26 mouse cellular contexts compared by ENCODE assay signal in genomic region chrX:57215495-57215894, GRCm38 (mm10). TPM values are rescaled to one million over a fixed set of nuclear protein-coding genes. Genes with fewer than 3 reads are reported as not detected.
DNase-seq lines count a peak whose midpoint lies in the region; ATAC-seq and TF ChIP-seq lines count a peak whose summit lies in the region.
"Had no signal": no experiment of that assay in that cellular context is flagged by ENCODE, and none has a peak within 500 bp of the region (broad histone marks: within the 10 kb centered on the region; RNA-seq: fewer than 3 reads in every experiment).

No protein-coding gene starts in this region.

- no peak overlapping the region for H3K27ac ChIP-seq in kidney, adult 2 months (ENCODE audit: insufficient read depth, low read depth, low read length)
- H3K27ac ChIP-seq in kidney, embryonic 16.5 days (ENCODE audit: low read length): no peak overlapping the region
- H3K27ac ChIP-seq in liver, adult 2 months (replicated peaks; ENCODE audit: insufficient read depth, low read depth, low read length): no peak overlapping the region
- H3K27ac ChIP-seq in liver, embryonic 11.5 days (ENCODE audit: low read depth, low read length): no peak overlapping the region
- no peak overlapping the region for H3K27ac ChIP-seq in stomach, postnatal 0 days (replicated peaks)

- no peaks in the 10 kb centered on the region for H3K27me3 ChIP-seq in kidney, adult 2 months (replicated peaks; ENCODE audit: control insufficient read depth, insufficient read depth, low read length)
- no peaks in the 10 kb centered on the region for H3K27me3 ChIP-seq in kidney, embryonic 16.5 days (ENCODE audit: insufficient read depth, low read length)
- no peaks in the 10 kb centered on the region for H3K27me3 ChIP-seq in liver, adult 2 months (ENCODE audit: control insufficient read depth, insufficient read depth, low read length)
- no peaks in the 10 kb centered on the region for H3K27me3 ChIP-seq in liver, embryonic 11.5 days (replicated peaks; ENCODE audit: control insufficient read depth, insufficient read depth, low read length)
- no peaks in the 10 kb centered on the region for H3K27me3 ChIP-seq in stomach, postnatal 0 days (ENCODE audit: control insufficient read depth, insufficient read depth, low read length)
- H3K27me3 ChIP-seq: CH12.LX had no signal

- TF ChIP-seq EP300 in stomach, postnatal 0 days (optimal IDR thresholded peaks at IDR 0.05): no peak

- H3K9me3 ChIP-seq in kidney, embryonic 16.5 days (ENCODE audit: low read length): no peaks in the 10 kb centered on the region
- no peaks in the 10 kb centered on the region for H3K9me3 ChIP-seq in liver, embryonic 11.5 days (ENCODE audit: control insufficient read depth, low read length)
- no peaks in the 10 kb centered on the region for H3K9me3 ChIP-seq in stomach, postnatal 0 days (ENCODE audit: control insufficient read depth, low read length)
- H3K9me3 ChIP-seq: G1E had no signal

- H3K79me2 ChIP-seq in liver, adult 2 months (ENCODE audit: control insufficient read depth, insufficient read depth, low read length): no peaks in the 10 kb centered on the region

- 72% methylated on average over 4 of the region's 4 CpGs for WGBS in kidney, adult 2 months
- 92% methylated on average over 4 of the region's 4 CpGs for WGBS in kidney, embryonic 16.5 days
- WGBS in liver, adult 2 months: 31% methylated on average over 4 of the region's 4 CpGs
- WGBS in liver, embryonic 11.5 days: 83% methylated on average over 4 of the region's 4 CpGs
- 75% methylated on average over 4 of the region's 4 CpGs for WGBS in stomach, postnatal 0 days

- H3K4me2 ChIP-seq in kidney, embryonic 16.5 days (replicated peaks; ENCODE audit: low read depth, low read length): no peak overlapping the region
- H3K4me2 ChIP-seq in liver, embryonic 11.5 days: no peak overlapping the region
- H3K4me2 ChIP-seq in stomach, postnatal 0 days (replicated peaks; ENCODE audit: low read depth): no peak overlapping the region

- no peak overlapping the region for H3K4me3 ChIP-seq in kidney, adult 2 months (ENCODE audit: insufficient read depth, low read depth, low read length)
- no peak overlapping the region for H3K4me3 ChIP-seq in kidney, embryonic 16.5 days (ENCODE audit: low read length)
- H3K4me3 ChIP-seq in liver, adult 2 months (ENCODE audit: insufficient read depth, low read depth, low read length): no peak overlapping the region
- H3K4me3 ChIP-seq in liver, embryonic 11.5 days (ENCODE audit: low read depth, low read length): no peak overlapping the region
- H3K4me3 ChIP-seq in stomach, postnatal 0 days (ENCODE audit: low read depth, low read length): no peak overlapping the region

- no peak for ATAC-seq in kidney, embryonic 16.5 days (ENCODE audit: low FRiP score, low TSS enrichment)
- ATAC-seq in liver, embryonic 11.5 days (replicated peaks; ENCODE audit: low FRiP score): no peak
- ATAC-seq in stomach, postnatal 0 days (ENCODE audit: low FRiP score, low TSS enrichment): peak; percentile 76; the same call in 1 of the 2 replicates
- ATAC-seq: Patski had no signal

- no peak for TF ChIP-seq POLR2A in kidney, adult 2 months (IDR thresholded peaks at IDR 0.05; ENCODE audit: low read depth, low read length)
- no peak for TF ChIP-seq POLR2A in liver, adult 2 months (IDR thresholded peaks at IDR 0.05; ENCODE audit: extremely low read depth, insufficient read depth, low read length)

- peak; percentile 4 for DNase-seq in kidney, adult 2 months
- DNase-seq in kidney, adult 9 months: peak; percentile 3
- DNase-seq in kidney, postnatal 36 days: no peak
- peak; percentile 69 for DNase-seq in liver, adult 2 months (ENCODE audit: extremely low read depth, low read depth, low spot score)
- DNase-seq in liver, embryonic 11.5 days (ENCODE audit: low spot score): no peak
- peak; percentile 33 for DNase-seq in stomach, postnatal 0 days (ENCODE audit: low spot score)
- DNase-seq in gastrocnemius, postnatal 25 days: no peak
- DNase-seq: adrenal gland, adult 2 months; adrenal gland, adult 8-10 months; adrenal gland, postnatal 10 days; adrenal gland, postnatal 14 days; adrenal gland, postnatal 25 days; adrenal gland, postnatal 36 days; B cell, adult 2 months; cerebellum, adult 11 months; cerebellum, adult 11-12 months had no signal

- TF ChIP-seq CTCF in kidney, adult 2 months (conservative IDR thresholded peaks at IDR 0.05; ENCODE audit: insufficient read depth, insufficient read length, low read depth, low read length): no peak
- TF ChIP-seq CTCF in liver, adult 2 months (IDR thresholded peaks at IDR 0.05; ENCODE audit: low read depth, low read length): no peak
- TF ChIP-seq CTCF in stomach, postnatal 0 days (IDR thresholded peaks at IDR 0.05; ENCODE audit: low read depth): no peak

- no peaks in the 10 kb centered on the region for H3K4me1 ChIP-seq in kidney, adult 2 months (ENCODE audit: control insufficient read depth, insufficient read depth, low read length)
- no peaks in the 10 kb centered on the region for H3K4me1 ChIP-seq in kidney, embryonic 16.5 days (ENCODE audit: insufficient read depth, low read length)
- H3K4me1 ChIP-seq in liver, adult 2 months (ENCODE audit: control insufficient read depth, insufficient read depth, low read length): peaks cover 3% of the 10 kb centered on the region
- H3K4me1 ChIP-seq in liver, embryonic 11.5 days (replicated peaks; ENCODE audit: control insufficient read depth, insufficient read depth, low read length): no peaks in the 10 kb centered on the region
- H3K4me1 ChIP-seq in stomach, postnatal 0 days (replicated peaks; ENCODE audit: control insufficient read depth, insufficient read depth): no peaks in the 10 kb centered on the region

- no peaks in the 10 kb centered on the region for H3K36me3 ChIP-seq in kidney, adult 2 months (ENCODE audit: control insufficient read depth, insufficient read depth, low read length)
- H3K36me3 ChIP-seq in kidney, embryonic 16.5 days (ENCODE audit: insufficient read depth, low read length): no peaks in the 10 kb centered on the region
- no peaks in the 10 kb centered on the region for H3K36me3 ChIP-seq in liver, adult 2 months (ENCODE audit: control insufficient read depth, insufficient read depth, low read length)
- no peaks in the 10 kb centered on the region for H3K36me3 ChIP-seq in liver, embryonic 11.5 days (ENCODE audit: control insufficient read depth, insufficient read depth, low read length)
- no peaks in the 10 kb centered on the region for H3K36me3 ChIP-seq in stomach, postnatal 0 days (ENCODE audit: control insufficient read depth, insufficient read depth, low read length)
- H3K36me3 ChIP-seq: G1E had no signal

- H3K9ac ChIP-seq in kidney, embryonic 16.5 days (replicated peaks; ENCODE audit: low read length): no peak overlapping the region
- H3K9ac ChIP-seq in liver, adult 2 months (ENCODE audit: low read depth, low read length): no peak overlapping the region
- H3K9ac ChIP-seq in liver, embryonic 11.5 days (ENCODE audit: low read depth, low read length): no peak overlapping the region
- H3K9ac ChIP-seq in stomach, postnatal 0 days (ENCODE audit: low read length): no peak overlapping the region

RNA-seq across cellular contexts. Expression of gene Cd40lg, which starts 3.6 kb away (rescaled TPM):
- polyA plus RNA-seq in kidney, adult 2 months (2012; rRNA removed): 0.12 and 0.28 TPM in 2 replicates
- polyA plus RNA-seq in kidney, embryonic 16.5 days (2015; fragmentation: Nextera tagmentation; extraction: Ambion mirVana): not detected in 2 replicates
- total RNA-seq in liver, adult 2 months (2014; rRNA removed): 0.07 and 0.18 TPM in 2 replicates
- polyA plus RNA-seq in liver, adult 2 months (2012; rRNA removed): 0.11 TPM in 1 of 2 replicates, not detected in the other
- not detected in 2 replicates for polyA plus RNA-seq in liver, embryonic 11.5 days (2014; fragmentation: Nextera tagmentation; extraction: Ambion mirVana)
- polyA plus RNA-seq in stomach, postnatal 0 days (2015; fragmentation: Nextera tagmentation; extraction: Ambion mirVana): not detected in 2 replicates
- total RNA-seq in gastrocnemius, postnatal 25 days (2021): not detected
- total RNA-seq: adrenal gland, adult 18-20 months; adrenal gland, adult 2 months; adrenal gland, postnatal 14 days; adrenal gland, postnatal 25 days; adrenal gland, postnatal 36 days; adrenal gland, postnatal 4 days; ES-E14; G1E; MEL had no signal
- polyA plus RNA-seq: adrenal gland, adult 2 months; brain, embryonic 14.5 days; C2C12; G1E; Patski had no signal

Comparison
In these comparisons a context has a peak if more than half of its experiments do, and no peak if none do; other contexts are left out.
1. DNase-seq: peak in kidney, adult 2 months (single experiment), kidney, adult 9 months (single experiment), liver, adult 2 months (single experiment) and stomach, postnatal 0 days (single experiment); none in kidney, postnatal 36 days (0 of 2), liver, embryonic 11.5 days (single experiment) and gastrocnemius, postnatal 25 days (single experiment).